Mouse (Mus musculus) kidney, adult 11 months (tissue): ENCODE measurements around the gene Tmub1.

ENCODE experiments used
- DNase-seq: peaks from one replicate; pipeline ENCODE4 v3.0.0; 2022

Tmub1 gene

GRCm38 (mm10) chr5:24453283-24453984, 5.8 kb upstream of the Tmub1 start:
- DNase-seq = no peak

GRCm38 (mm10) chr5:24452691-24453233, 5.1 kb upstream of the Tmub1 start:
- no peak for DNase-seq

- no peak for DNase-seq
These were observed 4.5 kb upstream of the Tmub1 start, which contains the start of gene Agap3 for GRCm38 (mm10) chr5:24452030-24452690. Gene Agap3, plus strand, starts transcription at chr5:24452177.

GRCm38 (mm10) chr5:24451264-24452029, 3.8 kb upstream of the Tmub1 start:
- DNase-seq = peak; percentile 75

GRCm38 (mm10) chr5:24446630-24447029, 1.0 kb downstream of the Tmub1 start:
- DNase-seq = no peak

- no peak for DNase-seq
These were observed 2.1 kb downstream of the Tmub1 start for GRCm38 (mm10) chr5:24445428-24446080.

GRCm38 (mm10) chr5:24444746-24445427, 2.8 kb downstream of the Tmub1 start, which contains the start of gene Fastk:
Gene Fastk, minus strand, starts transcription at chr5:24445287.
- DNase-seq = peak; percentile 92

GRCm38 (mm10) chr5:24443927-24444326, 3.7 kb downstream of the Tmub1 start:
- DNase-seq = peak; percentile 31

GRCm38 (mm10) chr5:24443204-24443603, 4.5 kb downstream of the Tmub1 start:
- DNase-seq = peak; percentile 4

- DNase-seq = no peak
These were observed 5.6 kb downstream of the Tmub1 start for GRCm38 (mm10) chr5:24442029-24442428.

GRCm38 (mm10) chr5:24441187-24441586, 6.5 kb downstream of the Tmub1 start:
- DNase-seq = no peak

GRCm38 (mm10) chr5:24433993-24434392, 13.7 kb downstream of the Tmub1 start:
- no peak for DNase-seq

GRCm38 (mm10) chr5:24428596-24428995, 19.1 kb downstream of the Tmub1 start:
- DNase-seq = no peak

- peak; percentile 94 for DNase-seq
These were observed 19.7 kb downstream of the Tmub1 start for GRCm38 (mm10) chr5:24427981-24428402.

GRCm38 (mm10) chr5:24427285-24427633, 20.4 kb downstream of the Tmub1 start:
- DNase-seq = peak; percentile 40

GRCm38 (mm10) chr5:24426556-24427284, 20.9 kb downstream of the Tmub1 start:
- DNase-seq = peak; percentile 32

GRCm38 (mm10) chr5:24426037-24426432, 21.6 kb downstream of the Tmub1 start:
- DNase-seq = peak; percentile 46

- no peak for DNase-seq
These were observed 22.1 kb downstream of the Tmub1 start for GRCm38 (mm10) chr5:24425421-24426036.

GRCm38 (mm10) chr5:24424861-24425411, 22.7 kb downstream of the Tmub1 start:
- peak; percentile 80 for DNase-seq

GRCm38 (mm10) chr5:24424004-24424781, 23.5 kb downstream of the Tmub1 start:
- DNase-seq = no peak
